Mouse (Mus musculus): ENCODE results near the gene Gm49387. TPM values are rescaled to one million over a fixed set of nuclear protein-coding genes. Genes with fewer than 3 reads are reported as not detected.
"Not testable (repeated sequence)": the region's sequence is repeated elsewhere in the genome, so short reads cannot be mapped to it uniquely, and the experiment has no call there.

Gene Gm49387
- polyA plus RNA-seq, 1 experiment = not detected

- peak; percentile 47 for DNase-seq (ENCODE audit: low read depth)
- TF ChIP-seq CTCF (IDR thresholded peaks at IDR 0.05; ENCODE audit: borderline replicate concordance, extremely low read depth, insufficient read depth, insufficient read length) = no peak
- TF ChIP-seq POLR2A (IDR thresholded peaks at IDR 0.05; ENCODE audit: borderline replicate concordance, extremely low read depth, insufficient read depth, insufficient read length, poor library complexity, severe bottlenecking) = no peak
Observed at GRCm38 (mm10) chr14:31620591-31621223, 20.0 kb downstream of the Gm49387 start.

DNA sequence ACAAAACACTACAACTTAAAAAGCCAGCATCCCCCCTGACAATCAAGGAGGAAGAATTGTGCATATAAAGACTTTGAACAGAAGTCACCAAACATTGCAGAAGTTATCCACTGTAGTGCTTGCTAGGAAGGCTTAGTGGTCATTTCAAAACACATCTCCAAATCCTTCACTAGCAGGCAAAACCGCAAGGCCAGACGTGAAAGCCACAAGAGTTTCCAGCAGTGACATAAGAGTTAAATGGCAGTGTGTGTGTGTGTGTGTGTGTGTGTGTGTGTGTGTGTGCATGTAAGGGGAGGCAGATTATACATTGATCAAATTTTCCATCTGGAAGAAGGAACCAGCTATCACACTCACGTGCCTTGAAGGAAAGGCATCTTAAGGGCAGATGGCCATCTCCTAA lies 22.7 kb downstream of the Gm49387 start:
- no peak for TF ChIP-seq POLR2A (IDR thresholded peaks at IDR 0.05; ENCODE audit: borderline replicate concordance, extremely low read depth, insufficient read depth, insufficient read length, poor library complexity, severe bottlenecking)
- TF ChIP-seq CTCF (IDR thresholded peaks at IDR 0.05; ENCODE audit: borderline replicate concordance, extremely low read depth, insufficient read depth, insufficient read length) = no peak
- no peak for DNase-seq (ENCODE audit: low read depth)

DNA sequence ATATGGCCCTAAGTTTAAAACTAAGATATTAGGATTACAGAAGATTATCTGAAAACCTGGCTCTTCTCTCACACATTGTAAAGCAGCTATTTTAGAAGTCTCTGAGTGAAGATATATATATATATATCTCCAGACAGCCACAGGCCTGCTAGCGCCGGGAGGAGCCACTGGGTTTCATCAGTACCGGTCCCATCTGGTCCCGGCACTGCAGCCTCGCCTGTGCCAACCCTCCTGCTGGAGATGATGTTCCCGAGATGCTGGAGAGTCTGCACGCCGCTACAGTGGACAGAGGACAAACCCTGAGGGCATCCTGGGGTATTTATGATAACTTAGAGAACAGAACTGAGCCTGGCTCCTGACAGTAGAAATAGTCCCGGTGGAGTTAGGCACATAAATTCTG lies 23.5 kb downstream of the Gm49387 start:
- DNase-seq (ENCODE audit: low read depth) = no peak
- TF ChIP-seq POLR2A (IDR thresholded peaks at IDR 0.05; ENCODE audit: borderline replicate concordance, extremely low read depth, insufficient read depth, insufficient read length, poor library complexity, severe bottlenecking) (no peak), CTCF (IDR thresholded peaks at IDR 0.05; ENCODE audit: borderline replicate concordance, extremely low read depth, insufficient read depth, insufficient read length) (no peak)

DNA sequence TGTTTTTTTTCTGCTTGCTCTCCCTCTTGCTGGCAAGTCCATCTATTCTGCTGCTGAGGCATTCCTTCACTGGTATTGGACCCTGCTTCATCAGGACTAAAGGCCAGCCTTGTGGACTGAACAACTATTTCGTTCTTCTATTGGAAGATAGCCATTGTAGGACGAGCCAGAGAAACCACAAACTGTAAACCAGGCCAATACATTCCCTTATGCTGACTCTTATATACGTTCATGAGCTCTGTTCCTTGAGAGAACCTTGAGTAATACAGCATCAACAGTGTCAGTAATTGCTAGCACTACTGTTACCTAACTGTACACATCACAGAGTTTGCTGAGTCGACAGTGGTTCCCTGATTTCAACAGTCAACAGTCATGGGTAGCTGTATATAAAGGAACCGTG lies 27.0 kb downstream of the Gm49387 start:
- TF ChIP-seq CTCF (IDR thresholded peaks at IDR 0.05; ENCODE audit: borderline replicate concordance, extremely low read depth, insufficient read depth, insufficient read length) = no peak
- TF ChIP-seq POLR2A (IDR thresholded peaks at IDR 0.05; ENCODE audit: borderline replicate concordance, extremely low read depth, insufficient read depth, insufficient read length, poor library complexity, severe bottlenecking) = no peak
- no peak for DNase-seq (ENCODE audit: low read depth)

GRCm38 (mm10) chr14:31611986-31612385 lies 28.7 kb downstream of the Gm49387 start:
- TF ChIP-seq POLR2A (IDR thresholded peaks at IDR 0.05; ENCODE audit: borderline replicate concordance, extremely low read depth, insufficient read depth, insufficient read length, poor library complexity, severe bottlenecking) (no peak), CTCF (IDR thresholded peaks at IDR 0.05; ENCODE audit: borderline replicate concordance, extremely low read depth, insufficient read depth, insufficient read length) (peak; percentile 17; the same call in 1 of the 2 replicates)
- DNase-seq (ENCODE audit: low read depth) = no peak

DNA sequence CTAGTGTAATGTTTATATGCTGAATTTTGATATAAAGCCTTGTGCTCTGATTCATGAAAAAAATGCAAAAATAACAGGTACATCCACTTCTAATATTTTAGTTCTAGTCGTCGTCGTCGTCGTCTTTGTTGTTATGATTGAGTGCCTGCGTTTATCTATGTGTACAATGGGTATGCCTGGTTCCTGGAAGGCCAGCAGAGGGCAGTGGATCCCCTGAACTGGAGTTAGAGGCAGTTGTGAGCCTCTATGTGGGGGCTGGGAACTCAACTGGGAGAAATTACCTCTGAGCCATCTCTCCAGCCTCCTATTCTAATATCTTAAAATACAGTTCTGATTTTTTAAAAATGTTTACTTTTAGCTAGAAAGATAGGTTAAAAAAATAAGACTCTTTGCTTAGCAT lies 35.2 kb downstream of the Gm49387 start:
- no peak for TF ChIP-seq POLR2A (IDR thresholded peaks at IDR 0.05; ENCODE audit: borderline replicate concordance, extremely low read depth, insufficient read depth, insufficient read length, poor library complexity, severe bottlenecking)
- peak; percentile 14; the same call in 1 of the 2 replicates for TF ChIP-seq CTCF (IDR thresholded peaks at IDR 0.05; ENCODE audit: borderline replicate concordance, extremely low read depth, insufficient read depth, insufficient read length)
- no peak for DNase-seq (ENCODE audit: low read depth)

GRCm38 (mm10) chr14:31604916-31605315 lies 35.8 kb downstream of the Gm49387 start:
- TF ChIP-seq POLR2A (IDR thresholded peaks at IDR 0.05; ENCODE audit: borderline replicate concordance, extremely low read depth, insufficient read depth, insufficient read length, poor library complexity, severe bottlenecking) (no peak), CTCF (IDR thresholded peaks at IDR 0.05; ENCODE audit: borderline replicate concordance, extremely low read depth, insufficient read depth, insufficient read length) (no peak)
- peak; percentile 10 for DNase-seq (ENCODE audit: low read depth)

- DNase-seq (ENCODE audit: low read depth) = not testable (repeated sequence)
Observed at GRCm38 (mm10) chr14:31602616-31602979, 38.1 kb downstream of the Gm49387 start.

GRCm38 (mm10) chr14:31601908-31602615 lies 38.6 kb downstream of the Gm49387 start:
- no peak for TF ChIP-seq POLR2A (IDR thresholded peaks at IDR 0.05; ENCODE audit: borderline replicate concordance, extremely low read depth, insufficient read depth, insufficient read length, poor library complexity, severe bottlenecking)
- no peak for TF ChIP-seq CTCF (IDR thresholded peaks at IDR 0.05; ENCODE audit: borderline replicate concordance, extremely low read depth, insufficient read depth, insufficient read length)
- DNase-seq (ENCODE audit: low read depth) = no peak

DNA sequence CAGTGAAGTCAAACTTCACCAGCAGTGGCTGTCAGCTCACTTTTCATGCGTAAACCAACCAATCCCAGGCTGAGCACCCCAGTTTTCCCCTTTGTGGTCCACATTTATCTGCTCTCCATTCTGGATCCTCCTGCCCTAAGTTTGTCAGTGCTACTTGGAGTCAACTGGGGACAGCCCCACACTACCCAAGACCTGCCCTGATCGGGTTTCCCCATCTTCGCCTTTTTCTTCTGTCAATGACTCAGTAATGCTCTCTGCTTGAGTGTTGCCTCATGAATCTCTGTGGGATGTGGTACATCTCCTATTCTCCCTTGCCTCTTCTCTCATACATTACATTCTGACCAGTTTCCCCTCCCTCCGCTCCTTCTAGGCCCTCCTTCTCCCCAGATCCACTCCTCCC lies 43.2 kb downstream of the Gm49387 start:
- DNase-seq (ENCODE audit: low read depth) = no peak
- TF ChIP-seq CTCF (IDR thresholded peaks at IDR 0.05; ENCODE audit: borderline replicate concordance, extremely low read depth, insufficient read depth, insufficient read length) = no peak
- TF ChIP-seq POLR2A (IDR thresholded peaks at IDR 0.05; ENCODE audit: borderline replicate concordance, extremely low read depth, insufficient read depth, insufficient read length, poor library complexity, severe bottlenecking) = no peak

- TF ChIP-seq POLR2A (IDR thresholded peaks at IDR 0.05; ENCODE audit: borderline replicate concordance, extremely low read depth, insufficient read depth, insufficient read length, poor library complexity, severe bottlenecking) (no peak), CTCF (IDR thresholded peaks at IDR 0.05; ENCODE audit: borderline replicate concordance, extremely low read depth, insufficient read depth, insufficient read length) (no peak)
- DNase-seq (ENCODE audit: low read depth) = no peak
Observed at GRCm38 (mm10) chr14:31596408-31596807, 44.3 kb downstream of the Gm49387 start.

DNA sequence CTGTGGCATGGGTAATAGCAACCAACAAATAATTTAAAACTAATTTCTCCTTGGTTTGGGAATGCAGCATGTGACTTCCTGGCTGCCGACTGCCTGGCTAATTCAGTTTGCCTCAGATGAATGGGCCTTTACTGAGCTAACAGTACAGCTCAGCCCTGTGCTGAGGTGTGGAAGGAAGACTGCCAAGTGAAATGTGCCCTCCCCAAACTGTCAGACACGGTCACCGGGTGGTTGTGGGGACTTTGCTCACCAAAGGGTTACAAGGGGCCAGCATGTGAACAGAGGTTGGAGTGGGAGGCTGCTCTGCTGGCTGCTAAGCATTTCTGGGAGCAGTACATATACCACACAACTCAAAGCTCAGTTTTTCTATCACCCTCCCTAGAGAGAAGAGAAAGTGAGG lies 46.0 kb downstream of the Gm49387 start:
- no peak for TF ChIP-seq POLR2A (IDR thresholded peaks at IDR 0.05; ENCODE audit: borderline replicate concordance, extremely low read depth, insufficient read depth, insufficient read length, poor library complexity, severe bottlenecking)
- TF ChIP-seq CTCF (IDR thresholded peaks at IDR 0.05; ENCODE audit: borderline replicate concordance, extremely low read depth, insufficient read depth, insufficient read length) = no peak
- DNase-seq (ENCODE audit: low read depth) = no peak
